Mouse (Mus musculus) testis, adult 2 months (tissue): ENCODE measurements at regions not wholly inside any gene's neighbourhood (a gene's known extent, or its start where the extent isn't known, plus 50 kb on each side); places are given as distances from the start of the nearest gene placed in this dataset.

Experiments used
- CTCF ChIP-seq: fragments of 200-500 bp; IDR thresholded peaks from 2 replicates; pipeline ENCODE4 v1.5.1; 2012; ENCODE audit warnings: low read depth, mild to moderate bottlenecking, inconsistent platforms, low read length, moderate library complexity; ENCODE audit not compliant: control insufficient read depth, insufficient read depth, insufficient replicate concordance
- POLR2A ChIP-seq: fragments of 200-500 bp; IDR thresholded peaks from 2 replicates; pipeline ENCODE4 v1.6.1; 2012; ENCODE audit warnings: low read depth, mild to moderate bottlenecking, inconsistent platforms, low read length, moderate library complexity; ENCODE audit not compliant: control insufficient read depth

DNA sequence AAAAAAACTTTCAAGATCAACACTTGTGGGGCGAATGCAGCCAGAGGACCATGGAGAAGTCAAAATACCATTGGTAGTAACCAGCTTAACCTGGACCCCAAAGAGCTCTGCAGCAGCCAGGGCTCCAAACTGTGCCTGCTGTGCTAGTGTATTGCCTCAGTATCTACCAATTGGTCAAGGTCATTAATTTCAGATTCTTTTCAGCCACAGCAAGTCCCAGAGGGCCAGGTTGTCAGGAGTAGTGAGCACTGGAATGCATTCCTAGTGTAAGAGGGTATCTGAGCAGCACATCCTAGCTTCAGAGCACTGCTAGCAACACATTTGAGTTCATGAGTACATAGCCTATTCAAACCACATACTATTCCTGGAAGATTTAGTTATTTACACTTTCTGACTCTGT, 451.3 kb upstream of the Nr2f1 start:
- TF ChIP-seq POLR2A = no peak
- no peak for TF ChIP-seq CTCF
